Mouse (Mus musculus) T-helper 2 cell (primary cell): ENCODE results near the gene Cobll1.

Experiments
- in situ Hi-C: fragments of 300-600 bp; cut with MboI, MseI; formaldehyde crosslinking; loops from one replicate; pipeline ENCODE4 v1.15.1; 2025; ENCODE audit warnings: high pct_unique_total_duplicates

Cobll1 gene

GRCm38 (mm10) chr2:65237116-65237515 is 2.1 kb downstream of the Cobll1 start:
- in situ Hi-C loops = no loop called here

- in situ Hi-C loops = no loop called here
Observed at GRCm38 (mm10) chr2:65236644-65237043, 2.6 kb downstream of the Cobll1 start.

GRCm38 (mm10) chr2:65232756-65233535 is 6.3 kb downstream of the Cobll1 start:
- in situ Hi-C loops = no loop called here

GRCm38 (mm10) chr2:65228426-65228825 is 10.8 kb downstream of the Cobll1 start:
- in situ Hi-C loops = loop anchor here (5.0 kb wide), 1 partner anchor 71 kb away; no protein-coding TSS in a partner anchor

DNA sequence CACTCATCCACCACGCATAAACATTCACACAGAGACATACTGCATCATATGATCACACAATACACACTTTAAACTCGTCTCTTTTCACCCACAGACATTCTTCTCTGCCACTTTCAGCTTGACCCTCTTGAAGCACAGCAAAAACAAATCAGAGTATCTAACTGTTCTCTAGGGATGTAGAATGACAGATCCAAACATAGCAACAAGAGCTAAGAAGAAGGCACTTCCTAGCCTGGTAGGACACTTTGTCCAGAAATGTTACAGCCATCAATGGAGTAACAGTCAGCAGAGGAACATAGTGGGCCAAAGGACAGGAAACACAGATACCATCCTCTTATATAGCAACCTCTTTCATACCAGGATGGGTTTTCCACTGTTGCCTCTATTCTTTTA is 11.3 kb downstream of the Cobll1 start:
- in situ Hi-C loops = loop anchor here (5.0 kb wide), 1 partner anchor 71 kb away; no protein-coding TSS in a partner anchor

GRCm38 (mm10) chr2:65227154-65227897 is 11.9 kb downstream of the Cobll1 start:
- in situ Hi-C loops = loop anchor here (5.0 kb wide), 1 partner anchor 70 kb away; no protein-coding TSS in a partner anchor

DNA sequence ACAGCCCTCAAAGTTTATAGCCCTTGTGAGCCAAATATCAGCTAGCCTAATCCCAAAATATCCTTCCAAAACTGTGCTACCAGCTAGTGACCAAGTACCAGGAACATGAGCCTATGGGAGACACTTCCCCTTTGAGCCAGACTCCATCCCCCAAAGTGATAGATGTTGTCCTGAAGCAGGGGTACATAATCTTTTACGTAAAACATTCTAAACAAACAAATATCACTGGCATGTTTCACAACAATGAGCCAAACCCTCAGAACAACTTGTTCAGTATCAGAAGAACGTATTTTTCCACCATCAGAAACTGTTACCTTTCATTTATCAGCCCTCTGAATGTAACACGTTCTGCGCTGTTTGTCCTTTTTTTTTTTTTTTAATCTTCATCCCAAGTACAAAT is 12.7 kb downstream of the Cobll1 start:
- in situ Hi-C loops = loop anchor here (5.0 kb wide), 1 partner anchor 69 kb away; no protein-coding TSS in a partner anchor

GRCm38 (mm10) chr2:65223956-65224735 is 15.1 kb downstream of the Cobll1 start:
- in situ Hi-C loops = no loop called here

GRCm38 (mm10) chr2:65223012-65223411 is 16.2 kb downstream of the Cobll1 start:
- in situ Hi-C loops = no loop called here

DNA sequence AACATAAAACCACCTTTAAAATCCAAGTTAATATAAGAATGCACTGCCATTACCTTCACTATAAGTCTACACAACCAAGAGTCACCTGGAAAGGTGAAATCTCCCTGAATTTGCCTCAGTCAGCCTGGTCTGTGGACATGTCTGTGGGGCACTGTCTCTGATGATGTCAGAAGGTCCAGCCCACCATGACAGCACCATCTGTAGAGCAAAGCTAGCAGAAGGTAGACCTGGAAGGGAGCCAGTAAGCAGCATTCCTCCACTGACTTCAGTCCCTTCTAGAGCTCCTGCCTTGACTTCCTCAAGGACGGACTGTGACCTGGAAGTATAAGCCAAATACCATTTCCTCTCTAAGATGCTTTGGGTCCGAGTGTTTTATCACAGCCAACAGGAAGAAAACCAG is 17.6 kb downstream of the Cobll1 start:
- in situ Hi-C loops = no loop called here

DNA sequence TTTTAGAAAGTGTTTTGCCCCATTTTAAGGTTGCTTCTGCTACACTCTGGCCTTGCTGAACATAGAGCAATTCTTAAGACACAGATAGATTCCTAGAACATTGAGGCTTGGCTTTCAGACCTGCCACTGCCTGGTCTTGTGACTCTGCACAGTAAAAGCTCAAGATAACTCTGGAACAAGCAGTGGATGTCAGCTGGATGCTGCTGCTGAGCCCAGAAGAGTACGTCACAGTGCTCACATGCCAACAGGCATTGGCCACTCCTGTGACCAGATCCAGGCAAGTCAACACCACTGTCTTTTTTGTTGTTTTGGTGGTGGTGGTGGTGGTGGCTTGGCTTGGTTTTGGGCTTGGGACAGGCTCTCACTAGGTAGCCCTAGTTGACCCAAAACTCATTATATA is 18.6 kb downstream of the Cobll1 start:
- in situ Hi-C loops = no loop called here

- in situ Hi-C loops = no loop called here
Observed at GRCm38 (mm10) chr2:65219375-65220135, 19.6 kb downstream of the Cobll1 start.

- in situ Hi-C loops = no loop called here
Observed at GRCm38 (mm10) chr2:65218318-65218717, 20.9 kb downstream of the Cobll1 start.

DNA sequence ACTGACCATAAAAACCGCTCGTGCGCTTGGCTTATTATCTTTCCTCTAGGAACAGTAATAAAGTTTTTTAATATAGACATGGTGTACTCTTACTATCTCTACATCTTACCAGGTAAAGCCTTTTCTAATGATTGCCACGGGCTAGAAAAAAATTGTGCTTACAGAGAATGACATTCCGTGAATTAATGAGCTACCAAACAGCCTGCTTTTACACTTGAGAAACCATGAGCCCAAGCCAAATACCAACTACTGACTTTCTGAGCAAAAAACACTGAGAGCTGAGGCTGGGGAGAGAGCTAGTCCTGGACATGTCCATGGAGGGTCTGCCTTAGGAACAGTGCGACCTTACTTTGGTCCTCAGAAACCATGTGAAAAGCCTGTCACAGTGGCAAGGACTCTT is 21.5 kb downstream of the Cobll1 start:
- in situ Hi-C loops = no loop called here

- in situ Hi-C loops = no loop called here
Observed at GRCm38 (mm10) chr2:65216163-65216562, 23.0 kb downstream of the Cobll1 start.

GRCm38 (mm10) chr2:65214556-65214955 is 24.6 kb downstream of the Cobll1 start:
- in situ Hi-C loops = no loop called here

DNA sequence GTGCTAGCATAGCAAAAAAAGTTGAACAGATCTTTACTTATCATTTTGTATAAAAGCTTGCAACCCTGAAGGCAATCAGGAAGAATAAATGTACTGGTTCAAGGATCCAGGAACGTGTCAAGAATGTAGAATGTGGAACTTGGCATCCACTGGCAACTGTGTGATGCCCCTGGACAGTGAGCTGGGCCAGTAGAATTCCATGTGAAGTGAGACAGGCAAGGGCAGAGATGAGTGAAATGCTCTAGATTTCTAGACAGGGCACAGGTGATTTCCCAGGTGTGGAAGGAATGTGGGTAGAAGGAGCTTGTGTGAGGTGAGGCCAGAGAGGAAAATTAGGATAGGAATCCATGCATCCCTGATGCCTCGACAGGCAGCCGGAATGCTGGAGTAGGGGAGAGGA is 25.5 kb downstream of the Cobll1 start:
- in situ Hi-C loops = no loop called here

DNA sequence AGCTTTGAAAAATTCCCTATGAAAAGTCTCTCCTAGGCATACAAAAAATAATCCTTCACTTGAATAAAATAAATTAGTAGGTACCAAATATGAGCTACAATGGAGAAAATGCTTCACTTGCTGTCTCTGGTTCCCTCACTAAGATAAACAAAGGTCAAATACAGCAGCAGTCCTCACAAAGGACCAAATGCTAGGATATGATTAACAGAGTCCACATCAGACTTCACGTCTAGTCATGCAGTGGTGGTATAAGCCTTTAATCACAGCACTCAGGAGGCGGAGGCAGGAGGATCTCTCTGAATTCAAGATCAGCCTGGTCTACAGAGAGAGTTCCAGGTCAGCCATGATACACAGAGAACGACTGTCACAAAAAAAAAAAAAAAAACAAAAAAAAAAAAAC is 27.6 kb downstream of the Cobll1 start:
- in situ Hi-C loops = no loop called here

GRCm38 (mm10) chr2:65207750-65208149 is 31.5 kb downstream of the Cobll1 start:
- in situ Hi-C loops = no loop called here

DNA sequence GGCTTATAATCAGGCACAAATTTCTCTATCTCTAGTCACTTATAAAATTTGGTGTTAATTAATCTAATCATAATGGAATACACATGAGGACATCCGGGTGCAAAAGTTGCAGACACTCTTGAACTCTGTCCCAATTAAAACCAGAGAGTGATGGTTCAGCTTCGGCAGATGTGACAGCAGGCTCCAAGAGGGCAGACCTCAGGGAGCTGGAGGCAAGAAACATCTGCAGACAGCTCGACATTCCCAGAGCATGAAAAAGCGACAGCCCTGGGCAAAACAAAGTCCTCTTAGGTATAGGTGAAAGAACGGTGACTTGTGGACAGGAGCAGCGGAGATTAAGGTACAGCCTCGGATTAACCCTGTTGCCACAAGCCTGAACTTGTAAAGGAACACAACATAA is 35.5 kb downstream of the Cobll1 start:
- in situ Hi-C loops = no loop called here

DNA sequence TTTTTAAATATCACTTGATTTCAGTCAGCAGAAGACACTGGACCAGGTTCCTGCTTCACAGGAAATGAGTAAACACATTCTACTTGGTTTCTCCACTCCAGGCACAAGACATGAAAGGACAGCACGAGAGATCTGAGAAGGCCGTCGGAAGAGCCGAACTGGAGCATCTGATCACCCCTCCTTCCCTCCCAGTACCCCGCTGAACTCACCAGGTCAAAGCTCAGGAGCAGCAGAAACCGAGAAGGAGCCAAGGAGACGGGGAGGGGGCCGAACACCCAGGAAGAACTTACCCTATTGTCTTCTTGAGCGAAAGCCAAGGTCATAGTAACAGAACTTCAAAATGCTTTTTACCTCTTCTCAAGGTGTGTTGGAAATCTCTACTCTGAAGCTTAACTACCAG is 39.5 kb downstream of the Cobll1 start:
- in situ Hi-C loops = no loop called here
